Mouse (Mus musculus): ENCODE results near the gene Olfr6. TPM values are rescaled to one million over a fixed set of nuclear protein-coding genes. Genes with fewer than 3 reads are reported as not detected.

Gene Olfr6
- polyA plus RNA-seq, 1 experiment from 2014 or later = 0.11 TPM

Other genes with a start within 250 kb of the Olfr6 start
- not detected in 2 replicates for gene Olfr695, start 247.5 kb downstream of the Olfr6 start, polyA plus RNA-seq (2015; fragmentation: Nextera tagmentation; extraction: Ambion mirVana)
- gene Olfr697, start 221.5 kb downstream of the Olfr6 start, polyA plus RNA-seq (2015; fragmentation: Nextera tagmentation; extraction: Ambion mirVana) = not detected in 2 replicates
- gene Olfr698, start 208.5 kb downstream of the Olfr6 start, polyA plus RNA-seq (2015; fragmentation: Nextera tagmentation; extraction: Ambion mirVana) = not detected in 2 replicates
- gene Olfr699, start 170.7 kb downstream of the Olfr6 start, polyA plus RNA-seq (2015; fragmentation: Nextera tagmentation; extraction: Ambion mirVana) = 0.07 TPM in 2 replicates
- not detected in 2 replicates for gene Olfr700, start 155.1 kb downstream of the Olfr6 start, polyA plus RNA-seq (2015; fragmentation: Nextera tagmentation; extraction: Ambion mirVana)
- gene Olfr701, start 149.8 kb downstream of the Olfr6 start, polyA plus RNA-seq (2015; fragmentation: Nextera tagmentation; extraction: Ambion mirVana) = not detected in 2 replicates
- gene Olfr702, start 130.0 kb downstream of the Olfr6 start, polyA plus RNA-seq (2015; fragmentation: Nextera tagmentation; extraction: Ambion mirVana) = not detected in 2 replicates
- gene Olfr703, start 120.6 kb downstream of the Olfr6 start, polyA plus RNA-seq (2015; fragmentation: Nextera tagmentation; extraction: Ambion mirVana) = not detected in 2 replicates
- gene Olfr704, start 100.8 kb downstream of the Olfr6 start, polyA plus RNA-seq (2015; fragmentation: Nextera tagmentation; extraction: Ambion mirVana) = not detected in 2 replicates
- not detected in 2 replicates for gene Olfr705, start 87.0 kb downstream of the Olfr6 start, polyA plus RNA-seq (2015; fragmentation: Nextera tagmentation; extraction: Ambion mirVana)
- 0.05 TPM in 1 of 2 replicates, not detected in the other for gene Olfr706, start 75.8 kb downstream of the Olfr6 start, polyA plus RNA-seq (2015; fragmentation: Nextera tagmentation; extraction: Ambion mirVana)
- gene Olfr707, start 62.7 kb downstream of the Olfr6 start, polyA plus RNA-seq (2015; fragmentation: Nextera tagmentation; extraction: Ambion mirVana) = 0.16 TPM in 1 of 2 replicates, not detected in the other
- 0.12 TPM in 1 of 2 replicates, not detected in the other for gene Olfr1532-ps1, start 55.9 kb downstream of the Olfr6 start, polyA plus RNA-seq (2015; fragmentation: Nextera tagmentation; extraction: Ambion mirVana)
- 0.05 TPM in 1 of 2 replicates, not detected in the other for gene Olfr709-ps1, start 31.7 kb downstream of the Olfr6 start, polyA plus RNA-seq (2015; fragmentation: Nextera tagmentation; extraction: Ambion mirVana)
- not detected in 2 replicates for gene Olfr710, start 15.6 kb downstream of the Olfr6 start, polyA plus RNA-seq (2015; fragmentation: Nextera tagmentation; extraction: Ambion mirVana)
- gene Olfr711, start 11.5 kb upstream of the Olfr6 start, polyA plus RNA-seq (2015; fragmentation: Nextera tagmentation; extraction: Ambion mirVana) = not detected in 2 replicates
- gene Olfr2, start 42.1 kb upstream of the Olfr6 start, polyA plus RNA-seq (2015; fragmentation: Nextera tagmentation; extraction: Ambion mirVana) = not detected in 2 replicates
- 0.16 TPM in 1 of 2 replicates, not detected in the other for gene Olfr713, start 67.2 kb upstream of the Olfr6 start, polyA plus RNA-seq (2015; fragmentation: Nextera tagmentation; extraction: Ambion mirVana)
- gene Olfr714, start 107.0 kb upstream of the Olfr6 start, polyA plus RNA-seq (2015; fragmentation: Nextera tagmentation; extraction: Ambion mirVana) = not detected in 2 replicates
- 0.08 and 0.12 TPM in 2 replicates for gene Olfr17, start 129.3 kb upstream of the Olfr6 start, polyA plus RNA-seq (2015; fragmentation: Nextera tagmentation; extraction: Ambion mirVana)
- gene Olfr715b, start 146.4 kb upstream of the Olfr6 start, polyA plus RNA-seq (2015; fragmentation: Nextera tagmentation; extraction: Ambion mirVana) = not detected in 2 replicates
- gene Olfr715, start 167.1 kb upstream of the Olfr6 start, polyA plus RNA-seq (2015; fragmentation: Nextera tagmentation; extraction: Ambion mirVana) = not detected in 2 replicates
- gene Olfr716, start 174.4 kb upstream of the Olfr6 start, polyA plus RNA-seq (2015; fragmentation: Nextera tagmentation; extraction: Ambion mirVana) = 0.05 TPM in 1 of 2 replicates, not detected in the other
- not detected in 2 replicates for gene Nlrp14, start 203.1 kb upstream of the Olfr6 start, polyA plus RNA-seq (2015; fragmentation: Nextera tagmentation; extraction: Ambion mirVana)
- not detected in 2 replicates for gene Rbmxl2, start 245.5 kb upstream of the Olfr6 start, polyA plus RNA-seq (2015; fragmentation: Nextera tagmentation; extraction: Ambion mirVana)